Mouse (Mus musculus): ENCODE results near the gene Acnat1. TPM values are rescaled to one million over a fixed set of nuclear protein-coding genes. Genes with fewer than 3 reads are reported as not detected.
"Not testable (repeated sequence)": the region's sequence is repeated elsewhere in the genome, so short reads cannot be mapped to it uniquely, and the experiment has no call there.

Gene Acnat1
- total RNA-seq, 2 experiments from 2014 or later: not detected

DNA sequence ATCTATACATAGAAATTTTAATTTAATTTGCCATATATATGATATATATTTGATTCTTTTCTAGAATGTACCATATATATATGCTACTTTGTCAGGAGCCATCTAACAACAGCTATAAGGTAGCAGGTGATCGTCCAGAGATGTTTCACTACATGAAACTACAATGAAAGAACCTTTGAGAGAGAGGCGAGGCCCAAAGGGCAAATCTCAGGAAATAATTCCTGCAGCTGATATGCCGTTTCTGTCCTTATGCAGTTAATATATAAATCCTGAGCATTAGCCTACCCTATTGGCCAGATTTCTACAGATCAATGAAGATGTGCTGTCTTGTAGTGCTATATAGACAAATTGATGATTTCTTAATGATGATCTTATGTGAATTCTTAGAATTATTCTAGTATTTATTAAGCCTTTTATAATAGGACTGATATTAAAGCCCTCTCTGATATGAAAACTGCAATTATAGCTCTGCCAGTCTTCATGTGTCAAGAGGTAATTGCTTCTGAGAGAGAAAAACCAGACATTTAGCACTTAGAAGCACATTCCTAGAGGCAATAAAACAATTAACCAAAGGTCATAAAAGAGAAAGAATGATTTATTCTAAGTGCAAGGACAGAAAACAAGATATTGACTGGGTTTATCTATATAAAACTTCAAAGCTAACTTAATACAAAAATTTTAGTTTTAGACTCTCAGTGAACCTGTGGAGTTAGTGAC is 4.1 kb downstream of the Acnat1 start:
- intact Hi-C loops (cut with DNase I): no loop called here

GRCm38 (mm10) chr4:49467360-49467759 is 6.4 kb downstream of the Acnat1 start:
- DNase-seq: no peak
- intact Hi-C loops (cut with DNase I): no loop called here

More for the DNA sequence above, 4.1 kb downstream of the Acnat1 start:
- no peak for DNase-seq

DNA sequence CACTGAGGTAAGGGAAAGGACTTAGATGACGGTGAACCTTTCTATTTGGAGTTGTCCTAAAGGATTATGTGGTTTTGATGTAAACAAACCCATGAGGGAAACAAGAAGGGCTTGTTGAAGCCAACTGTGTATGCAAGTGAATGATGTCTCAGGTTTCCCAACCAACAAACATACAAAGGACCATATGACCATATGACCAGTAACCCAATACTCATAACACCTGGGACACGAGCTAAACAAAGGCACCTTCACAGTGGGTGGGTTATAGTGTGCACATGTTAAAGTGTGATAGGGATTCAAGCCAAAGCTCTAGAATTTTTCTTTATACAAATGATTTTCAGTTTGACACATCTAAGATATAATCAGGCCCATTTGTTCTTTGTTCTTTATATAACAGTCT is 17.5 kb downstream of the Acnat1 start:
- no peak for DNase-seq
- intact Hi-C loops (cut with DNase I): no loop called here

DNA sequence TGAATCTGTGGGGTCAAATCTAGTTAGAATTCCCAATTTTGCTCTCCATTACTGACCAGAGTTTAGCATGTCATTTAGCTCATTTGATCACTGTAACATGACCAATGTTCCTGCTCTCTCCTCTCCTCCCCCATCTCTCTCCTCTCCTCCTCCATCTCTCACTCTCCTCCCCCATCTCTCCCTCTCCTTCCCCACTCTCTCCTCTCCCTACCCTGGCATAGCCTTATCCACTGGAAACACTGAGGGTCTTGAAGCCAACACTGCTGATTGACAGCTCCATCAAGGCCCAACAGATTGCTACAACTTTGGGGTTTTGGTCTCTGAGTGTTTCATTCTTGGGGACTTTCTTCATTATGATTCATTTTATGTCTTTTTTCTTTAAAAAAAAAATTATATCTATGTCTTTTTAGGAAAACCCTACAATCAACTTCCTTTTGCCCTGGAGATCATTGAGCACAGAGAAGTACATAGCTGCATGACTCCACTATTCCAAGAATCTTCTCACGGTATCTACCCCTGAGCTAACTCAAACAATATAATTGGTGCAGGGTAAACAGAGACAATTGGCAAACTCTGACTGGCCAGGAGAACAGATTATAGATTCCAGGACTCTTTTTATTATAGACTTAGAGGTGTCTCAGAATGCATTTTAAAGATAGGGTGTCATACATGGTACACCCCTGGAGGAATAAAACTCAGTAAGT is 21.7 kb downstream of the Acnat1 start:
- intact Hi-C loops (cut with DNase I): no loop called here
- no peak for DNase-seq

GRCm38 (mm10) chr4:49451133-49451847 is 22.4 kb downstream of the Acnat1 start:
- DNase-seq; intact Hi-C loops (cut with DNase I): not testable (repeated sequence)

DNA sequence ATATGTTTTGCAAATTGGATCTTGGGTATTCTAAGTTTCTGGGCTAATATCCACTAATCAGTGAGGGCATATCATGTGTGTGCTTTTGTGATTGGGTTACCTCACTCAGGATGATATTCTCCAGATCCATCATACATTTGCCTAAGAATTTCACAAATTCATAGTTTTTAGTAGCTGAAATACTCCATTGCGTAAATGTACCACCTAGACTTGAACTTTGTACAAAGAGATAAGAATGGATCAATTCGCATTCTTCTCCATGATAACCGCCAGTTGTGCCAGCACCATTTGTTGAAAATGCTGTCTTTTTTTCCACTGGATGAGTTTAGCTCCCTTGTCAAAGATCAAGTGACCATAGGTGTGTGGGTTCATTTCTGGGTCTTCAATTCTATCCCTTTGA is 36.7 kb downstream of the Acnat1 start:
- DNase-seq; intact Hi-C loops (cut with DNase I): not testable (repeated sequence)

GRCm38 (mm10) chr4:49410151-49410550 is 63.6 kb downstream of the Acnat1 start:
- DNase-seq; intact Hi-C loops (cut with DNase I): not testable (repeated sequence)

- DNase-seq; intact Hi-C loops (cut with DNase I): not testable (repeated sequence)
These were observed 65.8 kb downstream of the Acnat1 start, which contains the start of gene Acnat2 for GRCm38 (mm10) chr4:49407957-49408356. TSS of gene Acnat2 (minus strand) at chr4:49408151.

Other genes starting within 250 kb of the Acnat1 start
- gene Acnat2, start 65.8 kb downstream of the Acnat1 start, total RNA-seq (2021): not detected
- gene Baat, start 32.6 kb upstream of the Acnat1 start, total RNA-seq (2021): not detected
- 10 to 100 TPM; 38.8 to 39.1 TPM for gene Mrpl50, start 47.2 kb upstream of the Acnat1 start, total RNA-seq (2021)
- gene Zfp189, start 47.3 kb upstream of the Acnat1 start, total RNA-seq (2021): 1 to 10 TPM; 6.4 to 7.6 TPM
- under 1 TPM; 0.10 to 0.17 TPM for gene Aldob, start 75.6 kb upstream of the Acnat1 start, total RNA-seq (2021)
- 10 to 100 TPM; 40.4 to 43.5 TPM for gene Tmem246, start 124.0 kb upstream of the Acnat1 start, total RNA-seq (2021)
- 10 to 100 TPM; 36.9 to 37.1 TPM for gene Rnf20, start 158.1 kb upstream of the Acnat1 start, total RNA-seq (2021)
- gene Ppp3r2, start 208.1 kb upstream of the Acnat1 start, total RNA-seq (2021): not detected

Measured in heart, postnatal 14 days (tissue).